Mouse (Mus musculus) kidney, adult 2 months (tissue): ENCODE data around the gene Myo15b. TPM values are rescaled to one million over a fixed set of nuclear protein-coding genes. Genes with fewer than 3 reads are reported as not detected.

Experiments
- DNase-seq: peaks from one replicate; pipeline ENCODE4 v3.0.0; 2021
- H3K27ac ChIP-seq: fragments of 200-500 bp; 2 replicates; pipeline ENCODE4 v1.5.1; 2012; ENCODE audit warnings: low read depth, low read length, control low read depth, inconsistent platforms; ENCODE audit not compliant: insufficient read depth
- H3K27me3 ChIP-seq: fragments of 200-500 bp; replicated peaks from 2 replicates; pipeline ENCODE4 v1.6.1; 2012; ENCODE audit warnings: mild to moderate bottlenecking, moderate library complexity, low read length, inconsistent platforms; ENCODE audit not compliant: control insufficient read depth, insufficient read depth
- H3K36me3 ChIP-seq: fragments of 200-500 bp; 2 replicates; pipeline ENCODE4 v1.6.1; 2012; ENCODE audit warnings: mild to moderate bottlenecking, moderate library complexity, low read length, inconsistent platforms; ENCODE audit not compliant: control insufficient read depth, insufficient read depth
- H3K4me1 ChIP-seq: fragments of 200-500 bp; 2 replicates; pipeline ENCODE4 v1.6.1; 2011; ENCODE audit warnings: low read length; ENCODE audit not compliant: control insufficient read depth, insufficient read depth
- H3K4me3 ChIP-seq: fragments of 200-500 bp; 2 replicates; pipeline ENCODE4 v1.5.1; 2011; ENCODE audit warnings: mild to moderate bottlenecking, low read depth, low read length, control low read depth; ENCODE audit not compliant: insufficient read depth
- CTCF ChIP-seq: fragments of 200-500 bp; conservative IDR thresholded peaks from 2 replicates; pipeline ENCODE4 v1.5.1; 2011; ENCODE audit warnings: low read depth, mild to moderate bottlenecking, control low read depth, low read length, moderate library complexity, mixed read lengths; ENCODE audit not compliant: insufficient read depth, insufficient read length
- POLR2A ChIP-seq: fragments of 200-500 bp; IDR thresholded peaks from one replicate; pipeline ENCODE4 v1.6.1; 2011; ENCODE audit warnings: low read depth, low read length, control low read depth
- WGBS: fragments of 180-500 bp; shearing (Covaris S2); methylation state at CpG from one replicate; pipeline ENCODE4 v1.1.7; 2018; 5-methylcytosine and 5-hydroxymethylcytosine counted together
- polyA plus RNA-seq: library from polyadenylated mRNA; depleted of rRNA; stranded (reverse); fragments of >200 nt; gene quantifications from 2 replicates; pipeline ENCODE4 v1.2.3, GENCODE M21; 2012

The Myo15b gene
- polyA plus RNA-seq, 1 experiment, result 104 TPM

GRCm38 (mm10) chr11:115831518-115831917, 26.7 kb upstream of the Myo15b start:
- H3K4me3 ChIP-seq, result no peak overlapping the region
- no peak for DNase-seq
- no peaks in the 10 kb centered on the region for H3K36me3 ChIP-seq
- TF ChIP-seq POLR2A, result no peak
- TF ChIP-seq CTCF, result no peak
- H3K27me3 ChIP-seq, result no peaks in the 10 kb centered on the region
- peaks cover 82% of the 10 kb centered on the region for H3K4me1 ChIP-seq
- WGBS, result 26% methylated on average over 3 of the region's 3 CpGs
- peak overlapping the region; percentile 96 for H3K27ac ChIP-seq

- H3K4me3 ChIP-seq, result peak overlapping the region; percentile 24; the same call in 1 of the 2 replicates
- peak overlapping the region; percentile 96 for H3K27ac ChIP-seq
- WGBS, result 38% methylated on average over 6 of the region's 6 CpGs
- peaks cover 85% of the 10 kb centered on the region for H3K4me1 ChIP-seq
- H3K27me3 ChIP-seq, result no peaks in the 10 kb centered on the region
- no peak for DNase-seq
- TF ChIP-seq CTCF (no peak), POLR2A (no peak)
- H3K36me3 ChIP-seq, result no peaks in the 10 kb centered on the region
These were observed 26.1 kb upstream of the Myo15b start for GRCm38 (mm10) chr11:115832064-115832463.

GRCm38 (mm10) chr11:115832523-115832922, 25.7 kb upstream of the Myo15b start:
- Histone ChIP-seq H3K36me3 (no peaks in the 10 kb centered on the region), H3K27me3 (no peaks in the 10 kb centered on the region), H3K4me1 (peaks cover 86% of the 10 kb centered on the region), H3K4me3 (peak overlapping the region; percentile 24; the same call in 1 of the 2 replicates), H3K27ac (peak overlapping the region; percentile 96)
- no peak for TF ChIP-seq CTCF
- TF ChIP-seq POLR2A, result no peak
- DNase-seq, result peak; percentile 97
- WGBS, result 7% methylated on average over 8 of the region's 8 CpGs

GRCm38 (mm10) chr11:115833021-115833513, 25.1 kb upstream of the Myo15b start:
- no peak overlapping the region for H3K4me3 ChIP-seq
- H3K36me3 ChIP-seq, result no peaks in the 10 kb centered on the region
- peak; percentile 78 for DNase-seq
- peak overlapping the region; percentile 96 for H3K27ac ChIP-seq
- H3K4me1 ChIP-seq, result peaks cover 90% of the 10 kb centered on the region
- no peaks in the 10 kb centered on the region for H3K27me3 ChIP-seq
- TF ChIP-seq CTCF, result 0 out of 2 replicates have a peak, but pooled peaks have one; percentile 10
- TF ChIP-seq POLR2A, result no peak
- WGBS, result 16% methylated on average over 8 of the region's 8 CpGs

- no peaks in the 10 kb centered on the region for H3K27me3 ChIP-seq
- H3K27ac ChIP-seq, result peak overlapping the region; percentile 96
- H3K36me3 ChIP-seq, result no peaks in the 10 kb centered on the region
- peaks cover 96% of the 10 kb centered on the region for H3K4me1 ChIP-seq
- H3K4me3 ChIP-seq, result peak overlapping the region; percentile 19
- DNase-seq, result peak; percentile 76
- WGBS, result 31% methylated on average over 6 of the region's 6 CpGs
- TF ChIP-seq CTCF, result no peak
- TF ChIP-seq POLR2A, result no peak
These were observed 24.2 kb upstream of the Myo15b start for GRCm38 (mm10) chr11:115834033-115834432.

GRCm38 (mm10) chr11:115836656-115837395, 21.4 kb upstream of the Myo15b start:
- TF ChIP-seq POLR2A (no peak), CTCF (no peak)
- Histone ChIP-seq H3K4me1 (peaks cover 87% of the 10 kb centered on the region), H3K27me3 (no peaks in the 10 kb centered on the region), H3K4me3 (no peak overlapping the region), H3K36me3 (no peaks in the 10 kb centered on the region), H3K27ac (peak overlapping the region; percentile 42)
- 30% methylated on average over 11 of the region's 11 CpGs for WGBS
- peak; percentile 84 for DNase-seq

GRCm38 (mm10) chr11:115837606-115838345, 20.4 kb upstream of the Myo15b start:
- Histone ChIP-seq H3K27ac (peak overlapping the region; percentile 42), H3K27me3 (no peaks in the 10 kb centered on the region), H3K4me1 (peaks cover 87% of the 10 kb centered on the region), H3K4me3 (no peak overlapping the region), H3K36me3 (no peaks in the 10 kb centered on the region)
- DNase-seq, result peak; percentile 72
- 44% methylated on average over 22 of the region's 22 CpGs for WGBS
- TF ChIP-seq CTCF (no peak), POLR2A (no peak)
